Mouse (Mus musculus) testis, adult 10 weeks (tissue): ENCODE measurements around the gene H2al1a. TPM values are rescaled to one million over a fixed set of nuclear protein-coding genes. Genes with fewer than 3 reads are reported as not detected.

Experiments used
- polyA plus RNA-seq: library from polyadenylated mRNA; stranded (reverse); fragments of 350-450 nt; fragmentation: Illumina TruSeq; extraction: RNeasy Lipid Tissue Mini Kit (QIAGEN cat#74804); gene quantifications from one replicate; pipeline ENCODE4 v1.2.3, GENCODE M21; 2014; ENCODE audit warnings: low read depth, low replicate concordance

Gene H2al1a
- polyA plus RNA-seq: 3.5 TPM

DNA sequence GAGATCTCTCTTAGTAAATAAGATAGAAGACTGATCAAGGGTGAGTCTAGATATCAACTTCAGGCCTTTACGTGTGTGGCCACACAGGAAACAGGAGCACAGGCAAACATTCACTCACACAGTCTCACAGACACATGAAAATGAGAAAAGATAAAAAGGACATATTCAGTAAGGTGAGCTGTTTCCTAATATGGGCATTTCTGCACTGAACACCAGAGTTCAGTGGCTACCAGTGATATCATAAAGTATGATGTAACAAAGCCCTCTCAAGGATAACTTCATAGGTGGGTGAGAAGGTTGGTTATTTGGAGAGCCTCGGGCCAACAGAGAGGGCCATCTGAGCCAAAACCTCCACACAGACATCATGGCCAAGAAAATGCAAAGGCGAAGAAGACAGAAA, at the start of gene H2al1a:
H2al1a (plus strand) TSS at position 301 of the 400 bp plus-strand sequence.

DNA sequence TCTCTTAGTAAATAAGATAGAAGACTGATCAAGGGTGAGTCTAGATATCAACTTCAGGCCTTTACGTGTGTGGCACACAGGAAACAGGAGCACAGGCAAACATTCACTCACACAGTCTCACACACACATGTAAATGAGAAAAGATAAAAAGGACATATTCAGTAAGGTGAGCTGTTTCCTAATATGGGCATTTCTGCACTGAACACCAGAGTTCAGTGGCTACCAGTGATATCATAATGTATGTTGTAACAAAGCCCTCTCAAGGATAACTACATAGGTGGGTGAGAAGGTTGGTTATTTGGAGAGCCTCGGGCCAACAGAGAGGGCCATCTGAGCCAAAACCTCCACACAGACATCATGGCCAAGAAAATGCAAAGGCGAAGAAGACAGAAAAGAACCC, 3.1 kb downstream of the H2al1a start, which contains the start of gene H2al1b:
H2al1b (plus strand) TSS at position 301 of the 400 bp plus-strand sequence.

DNA sequence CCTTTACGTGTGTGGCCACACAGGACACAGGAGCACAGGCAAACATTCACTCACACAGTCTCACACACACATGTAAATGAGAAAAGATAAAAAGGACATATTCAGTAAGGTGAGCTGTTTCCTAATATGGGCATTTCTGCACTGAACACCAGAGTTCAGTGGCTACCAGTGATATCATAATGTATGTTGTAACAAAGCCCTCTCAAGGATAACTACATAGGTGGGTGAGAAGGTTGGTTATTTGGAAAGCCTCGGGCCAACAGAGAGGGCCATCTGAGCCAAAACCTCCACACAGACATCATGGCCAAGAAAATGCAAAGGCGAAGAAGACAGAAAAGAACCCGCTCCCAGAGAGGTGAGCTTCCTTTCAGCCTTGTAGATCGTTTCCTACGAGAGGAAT, 6.3 kb downstream of the H2al1a start, which contains the start of gene H2al1c:
H2al1c (plus strand) TSS at position 301 of the 400 bp plus-strand sequence.

DNA sequence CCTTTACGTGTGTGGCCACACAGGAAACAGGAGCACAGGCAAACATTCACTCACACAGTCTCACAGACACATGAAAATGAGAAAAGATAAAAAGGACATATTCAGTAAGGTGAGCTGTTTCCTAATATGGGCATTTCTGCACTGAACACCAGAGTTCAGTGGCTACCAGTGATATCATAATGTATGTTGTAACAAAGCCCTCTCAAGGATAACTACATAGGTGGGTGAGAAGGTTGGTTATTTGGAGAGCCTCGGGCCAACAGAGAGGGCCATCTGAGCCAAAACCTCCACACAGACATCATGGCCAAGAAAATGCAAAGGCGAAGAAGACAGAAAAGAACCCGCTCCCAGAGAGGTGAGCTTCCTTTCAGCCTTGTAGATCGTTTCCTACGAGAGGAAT, 9.5 kb downstream of the H2al1a start, which contains the start of gene H2al1d:
H2al1d (plus strand) TSS at position 301 of the 400 bp plus-strand sequence.

DNA sequence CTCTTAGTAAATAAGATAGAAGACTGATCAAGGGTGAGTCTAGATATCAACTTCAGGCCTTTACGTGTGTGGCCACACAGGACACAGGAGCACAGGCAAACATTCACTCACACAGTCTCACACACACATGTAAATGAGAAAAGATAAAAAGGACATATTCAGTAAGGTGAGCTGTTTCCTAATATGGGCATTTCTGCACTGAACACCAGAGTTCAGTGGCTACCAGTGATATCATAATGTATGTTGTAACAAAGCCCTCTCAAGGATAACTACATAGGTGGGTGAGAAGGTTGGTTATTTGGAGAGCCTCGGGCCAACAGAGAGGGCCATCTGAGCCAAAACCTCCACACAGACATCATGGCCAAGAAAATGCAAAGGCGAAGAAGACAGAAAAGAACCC, 12.6 kb downstream of the H2al1a start, which contains the start of gene H2al1e:
H2al1e (plus strand) TSS at position 301 of the 400 bp plus-strand sequence.

DNA sequence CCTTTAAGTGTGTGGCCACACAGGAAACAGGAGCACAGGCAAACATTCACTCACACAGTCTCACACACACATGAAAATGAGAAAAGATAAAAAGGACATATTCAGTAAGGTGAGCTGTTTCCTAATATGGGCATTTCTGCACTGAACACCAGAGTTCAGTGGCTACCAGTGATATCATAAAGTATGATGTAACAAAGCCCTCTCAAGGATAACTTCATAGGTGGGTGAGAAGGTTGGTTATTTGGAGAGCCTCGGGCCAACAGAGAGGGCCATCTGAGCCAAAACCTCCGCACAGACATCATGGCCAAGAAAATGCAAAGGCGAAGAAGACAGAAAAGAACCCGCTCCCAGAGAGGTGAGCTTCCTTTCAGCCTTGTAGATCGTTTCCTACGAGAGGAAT, 15.8 kb downstream of the H2al1a start, which contains the start of gene H2al1f:
H2al1f (plus strand) TSS at position 301 of the 400 bp plus-strand sequence.

DNA sequence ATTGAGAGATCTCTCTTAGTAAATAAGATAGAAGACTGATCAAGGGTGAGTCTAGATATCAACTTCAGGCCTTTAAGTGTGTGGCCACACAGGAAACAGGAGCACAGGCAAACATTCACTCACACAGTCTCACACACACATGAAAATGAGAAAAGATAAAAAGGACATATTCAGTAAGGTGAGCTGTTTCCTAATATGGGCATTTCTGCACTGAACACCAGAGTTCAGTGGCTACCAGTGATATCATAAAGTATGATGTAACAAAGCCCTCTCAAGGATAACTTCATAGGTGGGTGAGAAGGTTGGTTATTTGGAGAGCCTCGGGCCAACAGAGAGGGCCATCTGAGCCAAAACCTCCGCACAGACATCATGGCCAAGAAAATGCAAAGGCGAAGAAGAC, 18.9 kb downstream of the H2al1a start, which contains the start of gene H2al1g:
H2al1g (plus strand) TSS at position 301 of the 400 bp plus-strand sequence.

DNA sequence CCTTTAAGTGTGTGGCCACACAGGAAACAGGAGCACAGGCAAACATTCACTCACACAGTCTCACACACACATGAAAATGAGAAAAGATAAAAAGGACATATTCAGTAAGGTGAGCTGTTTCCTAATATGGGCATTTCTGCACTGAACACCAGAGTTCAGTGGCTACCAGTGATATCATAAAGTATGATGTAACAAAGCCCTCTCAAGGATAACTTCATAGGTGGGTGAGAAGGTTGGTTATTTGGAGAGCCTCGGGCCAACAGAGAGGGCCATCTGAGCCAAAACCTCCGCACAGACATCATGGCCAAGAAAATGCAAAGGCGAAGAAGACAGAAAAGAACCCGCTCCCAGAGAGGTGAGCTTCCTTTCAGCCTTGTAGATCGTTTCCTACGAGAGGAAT, 22.1 kb downstream of the H2al1a start, which contains the start of gene H2al1h:
H2al1h (plus strand) TSS at position 301 of the 400 bp plus-strand sequence.

DNA sequence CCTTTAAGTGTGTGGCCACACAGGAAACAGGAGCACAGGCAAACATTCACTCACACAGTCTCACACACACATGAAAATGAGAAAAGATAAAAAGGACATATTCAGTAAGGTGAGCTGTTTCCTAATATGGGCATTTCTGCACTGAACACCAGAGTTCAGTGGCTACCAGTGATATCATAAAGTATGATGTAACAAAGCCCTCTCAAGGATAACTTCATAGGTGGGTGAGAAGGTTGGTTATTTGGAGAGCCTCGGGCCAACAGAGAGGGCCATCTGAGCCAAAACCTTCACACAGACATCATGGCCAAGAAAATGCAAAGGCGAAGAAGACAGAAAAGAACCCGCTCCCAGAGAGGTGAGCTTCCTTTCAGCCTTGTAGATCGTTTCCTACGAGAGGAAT, 25.3 kb downstream of the H2al1a start, which contains the start of gene H2al1i:
H2al1i (plus strand) TSS at position 301 of the 400 bp plus-strand sequence.

DNA sequence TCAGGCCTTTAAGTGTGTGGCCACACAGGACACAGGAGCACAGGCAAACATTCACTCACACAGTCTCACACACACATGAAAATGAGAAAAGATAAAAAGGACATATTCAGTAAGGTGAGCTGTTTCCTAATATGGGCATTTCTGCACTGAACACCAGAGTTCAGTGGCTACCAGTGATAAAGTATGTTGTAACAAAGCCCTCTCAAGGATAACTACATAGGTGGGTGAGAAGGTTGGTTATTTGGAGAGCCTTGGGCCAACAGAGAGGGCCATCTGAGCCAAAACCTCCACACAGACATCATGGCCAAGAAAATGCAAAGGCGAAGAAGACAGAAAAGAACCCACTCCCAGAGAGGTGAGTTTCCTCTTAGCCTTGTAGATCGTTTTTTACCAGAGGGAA, 28.5 kb downstream of the H2al1a start, which contains the start of gene H2al1j:
H2al1j (plus strand) TSS at position 301 of the 400 bp plus-strand sequence.

Other genes starting within 250 kb of the H2al1a start
- gene H2al1b, start 3.2 kb downstream of the H2al1a start, polyA plus RNA-seq: 13.1 TPM
- not detected for gene H2al1c, start 6.4 kb downstream of the H2al1a start, polyA plus RNA-seq
- not detected for gene H2al1d, start 9.6 kb downstream of the H2al1a start, polyA plus RNA-seq
- gene H2al1e, start 12.7 kb downstream of the H2al1a start, polyA plus RNA-seq: not detected
- gene H2al1f, start 15.9 kb downstream of the H2al1a start, polyA plus RNA-seq: not detected
- 5.6 TPM for gene H2al1g, start 19.0 kb downstream of the H2al1a start, polyA plus RNA-seq
- gene H2al1h, start 22.2 kb downstream of the H2al1a start, polyA plus RNA-seq: not detected
- gene H2al1i, start 25.4 kb downstream of the H2al1a start, polyA plus RNA-seq: not detected
- not detected for gene H2al1j, start 28.6 kb downstream of the H2al1a start, polyA plus RNA-seq